Mouse (Mus musculus): ENCODE data around the gene Phlpp1. TPM values are rescaled to one million over a fixed set of nuclear protein-coding genes. Genes with fewer than 3 reads are reported as not detected.

Phlpp1 gene
- polyA plus RNA-seq, 1 experiment from 2014 or later, result 10.7 TPM

- WGBS, result 95% methylated on average over 5 of the region's 5 CpGs
- Histone ChIP-seq H3K36me3 (ENCODE audit: control insufficient read depth, insufficient read depth, low read length) (no peaks in the 10 kb centered on the region), H3K9ac (replicated peaks; ENCODE audit: low read length) (no peak overlapping the region), H3K4me3 (replicated peaks; ENCODE audit: low read depth, low read length) (no peak overlapping the region), H3K4me1 (ENCODE audit: control insufficient read depth, insufficient read depth, low read length) (no peaks in the 10 kb centered on the region), H3K27me3 (ENCODE audit: control insufficient read depth, insufficient read depth, low read length) (no peaks in the 10 kb centered on the region), H3K9me3 (ENCODE audit: control insufficient read depth, low read length) (no peaks in the 10 kb centered on the region), H3K4me2 (ENCODE audit: low read length) (no peak overlapping the region), H3K27ac (replicated peaks; ENCODE audit: low read depth, low read length) (no peak overlapping the region)
- no peak for DNase-seq
- ATAC-seq (ENCODE audit: low FRiP score, low TSS enrichment), result no peak
Measured at GRCm38 (mm10) chr1:106231345-106231744, 59.8 kb downstream of the Phlpp1 start.

- no peak for ATAC-seq (ENCODE audit: low FRiP score, low TSS enrichment)
- Histone ChIP-seq H3K27me3 (ENCODE audit: control insufficient read depth, insufficient read depth, low read length) (no peaks in the 10 kb centered on the region), H3K9ac (replicated peaks; ENCODE audit: low read length) (no peak overlapping the region), H3K4me3 (replicated peaks; ENCODE audit: low read depth, low read length) (no peak overlapping the region), H3K4me1 (ENCODE audit: control insufficient read depth, insufficient read depth, low read length) (no peaks in the 10 kb centered on the region), H3K27ac (replicated peaks; ENCODE audit: low read depth, low read length) (no peak overlapping the region), H3K4me2 (ENCODE audit: low read length) (no peak overlapping the region), H3K9me3 (ENCODE audit: control insufficient read depth, low read length) (no peaks in the 10 kb centered on the region), H3K36me3 (ENCODE audit: control insufficient read depth, insufficient read depth, low read length) (no peaks in the 10 kb centered on the region)
- DNase-seq, result peak; percentile 44
- 77% methylated on average over 3 of the region's 3 CpGs for WGBS
Measured at GRCm38 (mm10) chr1:106231805-106232459, 60.4 kb downstream of the Phlpp1 start.

GRCm38 (mm10) chr1:106232460-106232850 lies 60.9 kb downstream of the Phlpp1 start:
- Histone ChIP-seq H3K27ac (replicated peaks; ENCODE audit: low read depth, low read length) (no peak overlapping the region), H3K9ac (replicated peaks; ENCODE audit: low read length) (no peak overlapping the region), H3K36me3 (ENCODE audit: control insufficient read depth, insufficient read depth, low read length) (no peaks in the 10 kb centered on the region), H3K27me3 (ENCODE audit: control insufficient read depth, insufficient read depth, low read length) (no peaks in the 10 kb centered on the region), H3K4me2 (ENCODE audit: low read length) (no peak overlapping the region), H3K4me1 (ENCODE audit: control insufficient read depth, insufficient read depth, low read length) (no peaks in the 10 kb centered on the region), H3K9me3 (ENCODE audit: control insufficient read depth, low read length) (no peaks in the 10 kb centered on the region), H3K4me3 (replicated peaks; ENCODE audit: low read depth, low read length) (no peak overlapping the region)
- DNase-seq (no peak), ATAC-seq (ENCODE audit: low FRiP score, low TSS enrichment) (no peak)
- WGBS, result 88% methylated on average over 4 of the region's 4 CpGs

- H3K4me3 ChIP-seq (replicated peaks; ENCODE audit: low read depth, low read length), result no peak overlapping the region
- no peaks in the 10 kb centered on the region for H3K36me3 ChIP-seq (ENCODE audit: control insufficient read depth, insufficient read depth, low read length)
- DNase-seq (no peak), ATAC-seq (ENCODE audit: low FRiP score, low TSS enrichment) (no peak)
- H3K9me3 ChIP-seq (ENCODE audit: control insufficient read depth, low read length), result no peaks in the 10 kb centered on the region
- H3K4me1 ChIP-seq (ENCODE audit: control insufficient read depth, insufficient read depth, low read length), result peaks cover 5% of the 10 kb centered on the region; the same call in 1 of the 2 replicates
- no peak overlapping the region for H3K9ac ChIP-seq (replicated peaks; ENCODE audit: low read length)
- H3K4me2 ChIP-seq (ENCODE audit: low read length), result no peak overlapping the region
- no peaks in the 10 kb centered on the region for H3K27me3 ChIP-seq (ENCODE audit: control insufficient read depth, insufficient read depth, low read length)
- no peak overlapping the region for H3K27ac ChIP-seq (replicated peaks; ENCODE audit: low read depth, low read length)
Measured at GRCm38 (mm10) chr1:106236986-106237385, 65.4 kb downstream of the Phlpp1 start.

GRCm38 (mm10) chr1:106240116-106240685 lies 68.6 kb downstream of the Phlpp1 start:
- H3K4me2 ChIP-seq (ENCODE audit: low read length), result no peak overlapping the region
- peaks cover 5% of the 10 kb centered on the region; the same call in 1 of the 2 replicates for H3K4me1 ChIP-seq (ENCODE audit: control insufficient read depth, insufficient read depth, low read length)
- H3K4me3 ChIP-seq (replicated peaks; ENCODE audit: low read depth, low read length), result no peak overlapping the region
- H3K9ac ChIP-seq (replicated peaks; ENCODE audit: low read length), result no peak overlapping the region
- H3K36me3 ChIP-seq (ENCODE audit: control insufficient read depth, insufficient read depth, low read length), result no peaks in the 10 kb centered on the region
- no peaks in the 10 kb centered on the region for H3K9me3 ChIP-seq (ENCODE audit: control insufficient read depth, low read length)
- ATAC-seq (ENCODE audit: low FRiP score, low TSS enrichment) (no peak), DNase-seq (no peak)
- WGBS, result 77% methylated on average over 7 of the region's 7 CpGs
- H3K27ac ChIP-seq (replicated peaks; ENCODE audit: low read depth, low read length), result no peak overlapping the region
- H3K27me3 ChIP-seq (ENCODE audit: control insufficient read depth, insufficient read depth, low read length), result no peaks in the 10 kb centered on the region

- Histone ChIP-seq H3K4me2 (ENCODE audit: low read length) (no peak overlapping the region), H3K27ac (replicated peaks; ENCODE audit: low read depth, low read length) (no peak overlapping the region), H3K9me3 (ENCODE audit: control insufficient read depth, low read length) (no peaks in the 10 kb centered on the region), H3K4me3 (replicated peaks; ENCODE audit: low read depth, low read length) (no peak overlapping the region), H3K36me3 (ENCODE audit: control insufficient read depth, insufficient read depth, low read length) (no peaks in the 10 kb centered on the region), H3K27me3 (ENCODE audit: control insufficient read depth, insufficient read depth, low read length) (no peaks in the 10 kb centered on the region), H3K9ac (replicated peaks; ENCODE audit: low read length) (no peak overlapping the region), H3K4me1 (ENCODE audit: control insufficient read depth, insufficient read depth, low read length) (peaks cover 5% of the 10 kb centered on the region; the same call in 1 of the 2 replicates)
- DNase-seq (no peak), ATAC-seq (ENCODE audit: low FRiP score, low TSS enrichment) (0 out of 2 replicates have a peak, but pooled peaks have one; percentile 20)
- WGBS, result 72% methylated on average over 1 of the region's 1 CpGs
Measured at GRCm38 (mm10) chr1:106241059-106241458, 69.5 kb downstream of the Phlpp1 start.

- DNase-seq, result peak; percentile 61
- no peak overlapping the region for H3K4me2 ChIP-seq (ENCODE audit: low read length)
- H3K27ac ChIP-seq (replicated peaks; ENCODE audit: low read depth, low read length), result no peak overlapping the region
- H3K4me1 ChIP-seq (ENCODE audit: control insufficient read depth, insufficient read depth, low read length), result peaks cover 5% of the 10 kb centered on the region; the same call in 1 of the 2 replicates
- H3K9me3 ChIP-seq (ENCODE audit: control insufficient read depth, low read length), result no peaks in the 10 kb centered on the region
- H3K27me3 ChIP-seq (ENCODE audit: control insufficient read depth, insufficient read depth, low read length), result no peaks in the 10 kb centered on the region
- no peak for ATAC-seq (ENCODE audit: low FRiP score, low TSS enrichment)
- no peak overlapping the region for H3K4me3 ChIP-seq (replicated peaks; ENCODE audit: low read depth, low read length)
- WGBS, result 55% methylated on average over 2 of the region's 2 CpGs
- no peaks in the 10 kb centered on the region for H3K36me3 ChIP-seq (ENCODE audit: control insufficient read depth, insufficient read depth, low read length)
- H3K9ac ChIP-seq (replicated peaks; ENCODE audit: low read length), result no peak overlapping the region
Measured at GRCm38 (mm10) chr1:106242129-106242528, 70.6 kb downstream of the Phlpp1 start.

GRCm38 (mm10) chr1:106243371-106243770 lies 71.8 kb downstream of the Phlpp1 start:
- no peaks in the 10 kb centered on the region for H3K36me3 ChIP-seq (ENCODE audit: control insufficient read depth, insufficient read depth, low read length)
- H3K4me2 ChIP-seq (ENCODE audit: low read length), result no peak overlapping the region
- H3K4me1 ChIP-seq (ENCODE audit: control insufficient read depth, insufficient read depth, low read length), result peaks cover 5% of the 10 kb centered on the region; the same call in 1 of the 2 replicates
- no peak overlapping the region for H3K4me3 ChIP-seq (replicated peaks; ENCODE audit: low read depth, low read length)
- ATAC-seq (ENCODE audit: low FRiP score, low TSS enrichment) (no peak), DNase-seq (no peak)
- no peaks in the 10 kb centered on the region for H3K9me3 ChIP-seq (ENCODE audit: control insufficient read depth, low read length)
- 57% methylated on average over 1 of the region's 1 CpGs for WGBS
- H3K27ac ChIP-seq (replicated peaks; ENCODE audit: low read depth, low read length), result no peak overlapping the region
- H3K27me3 ChIP-seq (ENCODE audit: control insufficient read depth, insufficient read depth, low read length), result no peaks in the 10 kb centered on the region
- no peak overlapping the region for H3K9ac ChIP-seq (replicated peaks; ENCODE audit: low read length)

GRCm38 (mm10) chr1:106244245-106244644 lies 72.7 kb downstream of the Phlpp1 start:
- DNase-seq (no peak), ATAC-seq (ENCODE audit: low FRiP score, low TSS enrichment) (no peak)
- Histone ChIP-seq H3K4me1 (ENCODE audit: control insufficient read depth, insufficient read depth, low read length) (peaks cover 5% of the 10 kb centered on the region; the same call in 1 of the 2 replicates), H3K36me3 (ENCODE audit: control insufficient read depth, insufficient read depth, low read length) (no peaks in the 10 kb centered on the region), H3K4me2 (ENCODE audit: low read length) (no peak overlapping the region), H3K27me3 (ENCODE audit: control insufficient read depth, insufficient read depth, low read length) (no peaks in the 10 kb centered on the region), H3K9me3 (ENCODE audit: control insufficient read depth, low read length) (no peaks in the 10 kb centered on the region), H3K4me3 (replicated peaks; ENCODE audit: low read depth, low read length) (no peak overlapping the region), H3K27ac (replicated peaks; ENCODE audit: low read depth, low read length) (no peak overlapping the region), H3K9ac (replicated peaks; ENCODE audit: low read length) (no peak overlapping the region)
- 95% methylated on average over 3 of the region's 3 CpGs for WGBS
